Mouse (Mus musculus): Measurements from ENCODE around the gene Echdc1. TPM values are rescaled to one million over a fixed set of nuclear protein-coding genes. Genes with fewer than 3 reads are reported as not detected.

Gene Echdc1
- polyA plus RNA-seq, 1 experiment = 35.7 TPM

GRCm38 (mm10) chr10:29338355-29339056 lies 25.5 kb downstream of the Echdc1 start:
- Histone ChIP-seq H3K4me3 (replicated peaks; ENCODE audit: insufficient read depth, low read depth, low read length) (no peak overlapping the region), H3K4me1 (ENCODE audit: control insufficient read depth, insufficient read depth, low read length) (no peaks in the 10 kb centered on the region), H3K27ac (ENCODE audit: insufficient read depth, low read length) (no peak overlapping the region), H3K27me3 (ENCODE audit: control insufficient read depth, insufficient read depth, low read length) (no peaks in the 10 kb centered on the region)
- TF ChIP-seq CTCF (IDR thresholded peaks at IDR 0.05; ENCODE audit: borderline replicate concordance, insufficient read depth, low read depth, low read length) (peak; percentile 35; the same call in 1 of the 2 replicates), POLR2A (IDR thresholded peaks at IDR 0.05; ENCODE audit: borderline replicate concordance, insufficient read depth, low read length) (no peak)
- 48% methylated on average over 4 of the region's 4 CpGs for WGBS
- peak; percentile 52 to 63 for DNase-seq

DNA sequence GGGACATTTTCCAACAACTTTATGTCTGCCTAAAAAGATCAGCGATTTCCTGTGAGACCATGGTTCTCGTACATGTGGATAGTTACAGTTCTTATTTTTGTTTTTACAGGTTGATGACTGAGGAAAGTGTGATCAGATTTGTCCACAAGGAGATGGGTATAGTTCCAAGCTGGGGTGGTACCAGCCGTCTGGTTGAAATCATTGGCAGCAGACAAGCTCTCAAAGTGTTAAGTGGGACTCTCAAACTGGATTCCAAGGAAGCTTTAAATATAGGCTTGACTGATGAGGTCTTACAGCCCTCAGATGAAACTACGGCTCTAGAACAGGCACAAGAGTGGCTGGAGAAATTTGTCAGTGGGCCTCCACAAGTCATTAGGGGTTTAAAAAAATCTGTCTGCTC lies 31.3 kb downstream of the Echdc1 start:
- Histone ChIP-seq H3K27ac (ENCODE audit: insufficient read depth, low read length) (no peak overlapping the region), H3K4me3 (replicated peaks; ENCODE audit: insufficient read depth, low read depth, low read length) (no peak overlapping the region), H3K4me1 (ENCODE audit: control insufficient read depth, insufficient read depth, low read length) (no peaks in the 10 kb centered on the region), H3K27me3 (ENCODE audit: control insufficient read depth, insufficient read depth, low read length) (no peaks in the 10 kb centered on the region)
- WGBS = 88% methylated on average over 4 of the region's 4 CpGs
- no peak for DNase-seq
- no peak for TF ChIP-seq POLR2A (IDR thresholded peaks at IDR 0.05; ENCODE audit: borderline replicate concordance, insufficient read depth, low read length)
- no peak for TF ChIP-seq CTCF (IDR thresholded peaks at IDR 0.05; ENCODE audit: borderline replicate concordance, insufficient read depth, low read depth, low read length)

DNA sequence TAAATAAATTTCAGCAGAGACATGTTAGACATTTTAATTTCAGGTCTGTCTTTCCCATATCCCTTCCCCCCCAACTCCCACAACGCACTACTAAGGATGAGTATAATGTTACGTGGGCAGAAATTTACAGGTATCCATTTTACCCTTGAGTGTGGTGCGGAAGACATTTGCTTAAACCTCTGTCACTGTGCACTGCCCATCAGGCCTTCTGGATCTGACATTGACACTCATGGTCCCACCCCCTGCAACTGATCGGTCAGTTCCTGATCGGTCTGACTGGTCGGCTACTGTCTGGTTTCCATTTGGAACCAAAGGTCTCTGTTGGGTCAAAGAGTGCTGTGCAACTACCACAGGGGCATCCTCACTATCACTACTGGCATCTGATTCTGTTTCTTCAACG lies 33.7 kb downstream of the Echdc1 start:
- WGBS = 90% methylated on average over 7 of the region's 7 CpGs
- Histone ChIP-seq H3K27ac (ENCODE audit: insufficient read depth, low read length) (no peak overlapping the region), H3K4me3 (replicated peaks; ENCODE audit: insufficient read depth, low read depth, low read length) (no peak overlapping the region), H3K4me1 (ENCODE audit: control insufficient read depth, insufficient read depth, low read length) (no peaks in the 10 kb centered on the region), H3K27me3 (ENCODE audit: control insufficient read depth, insufficient read depth, low read length) (no peaks in the 10 kb centered on the region)
- TF ChIP-seq POLR2A (IDR thresholded peaks at IDR 0.05; ENCODE audit: borderline replicate concordance, insufficient read depth, low read length) (no peak), CTCF (IDR thresholded peaks at IDR 0.05; ENCODE audit: borderline replicate concordance, insufficient read depth, low read depth, low read length) (no peak)
- no peak for DNase-seq

- no peak for TF ChIP-seq POLR2A (IDR thresholded peaks at IDR 0.05; ENCODE audit: borderline replicate concordance, insufficient read depth, low read length)
- no peak for TF ChIP-seq CTCF (IDR thresholded peaks at IDR 0.05; ENCODE audit: borderline replicate concordance, insufficient read depth, low read depth, low read length)
- Histone ChIP-seq H3K4me3 (replicated peaks; ENCODE audit: insufficient read depth, low read depth, low read length) (no peak overlapping the region), H3K4me1 (ENCODE audit: control insufficient read depth, insufficient read depth, low read length) (peaks cover 4% of the 10 kb centered on the region; the same call in 1 of the 2 replicates), H3K27ac (ENCODE audit: insufficient read depth, low read length) (no peak overlapping the region), H3K27me3 (ENCODE audit: control insufficient read depth, insufficient read depth, low read length) (no peaks in the 10 kb centered on the region)
- 90% methylated on average over 2 of the region's 2 CpGs for WGBS
- no peak for DNase-seq
Measured at GRCm38 (mm10) chr10:29351420-29351819, 38.5 kb downstream of the Echdc1 start.

GRCm38 (mm10) chr10:29352575-29352974 lies 39.6 kb downstream of the Echdc1 start:
- Histone ChIP-seq H3K4me1 (ENCODE audit: control insufficient read depth, insufficient read depth, low read length) (peaks cover 7% of the 10 kb centered on the region; the same call in 1 of the 2 replicates), H3K4me3 (replicated peaks; ENCODE audit: insufficient read depth, low read depth, low read length) (no peak overlapping the region), H3K27ac (ENCODE audit: insufficient read depth, low read length) (no peak overlapping the region), H3K27me3 (ENCODE audit: control insufficient read depth, insufficient read depth, low read length) (no peaks in the 10 kb centered on the region)
- TF ChIP-seq POLR2A (IDR thresholded peaks at IDR 0.05; ENCODE audit: borderline replicate concordance, insufficient read depth, low read length) (no peak), CTCF (IDR thresholded peaks at IDR 0.05; ENCODE audit: borderline replicate concordance, insufficient read depth, low read depth, low read length) (no peak)
- DNase-seq = no peak
- WGBS = 62% methylated on average over 3 of the region's 3 CpGs

GRCm38 (mm10) chr10:29354183-29354582 lies 41.2 kb downstream of the Echdc1 start:
- no peak overlapping the region for H3K4me3 ChIP-seq (replicated peaks; ENCODE audit: insufficient read depth, low read depth, low read length)

GRCm38 (mm10) chr10:29361095-29361463 lies 48.1 kb downstream of the Echdc1 start:
- H3K4me1 ChIP-seq (ENCODE audit: control insufficient read depth, insufficient read depth, low read length) = peaks cover 6% of the 10 kb centered on the region; the same call in 1 of the 2 replicates
- peak overlapping the region; percentile 97 for H3K4me3 ChIP-seq (replicated peaks; ENCODE audit: insufficient read depth, low read depth, low read length)
- peak overlapping the region; percentile 95 for H3K27ac ChIP-seq (ENCODE audit: insufficient read depth, low read length)
- no peak for TF ChIP-seq CTCF (IDR thresholded peaks at IDR 0.05; ENCODE audit: borderline replicate concordance, insufficient read depth, low read depth, low read length)
- no peak for TF ChIP-seq POLR2A (IDR thresholded peaks at IDR 0.05; ENCODE audit: borderline replicate concordance, insufficient read depth, low read length)
- 1% methylated on average over 6 of the region's 6 CpGs for WGBS
- H3K27me3 ChIP-seq (ENCODE audit: control insufficient read depth, insufficient read depth, low read length) = no peaks in the 10 kb centered on the region
- no peak for DNase-seq

More at GRCm38 (mm10) chr10:29354183-29354582, 41.2 kb downstream of the Echdc1 start:
- H3K27me3 ChIP-seq (ENCODE audit: control insufficient read depth, insufficient read depth, low read length) = no peaks in the 10 kb centered on the region
- H3K27ac ChIP-seq (ENCODE audit: insufficient read depth, low read length) = no peak overlapping the region
- DNase-seq = peak; percentile 44 to 62
- H3K4me1 ChIP-seq (ENCODE audit: control insufficient read depth, insufficient read depth, low read length) = peaks cover 7% of the 10 kb centered on the region; the same call in 1 of the 2 replicates
- 11% methylated on average over 7 of the region's 7 CpGs for WGBS
- TF ChIP-seq CTCF (IDR thresholded peaks at IDR 0.05; ENCODE audit: borderline replicate concordance, insufficient read depth, low read depth, low read length) (no peak), POLR2A (IDR thresholded peaks at IDR 0.05; ENCODE audit: borderline replicate concordance, insufficient read depth, low read length) (no peak)

Measured in cerebellum, adult 2 months (tissue).